Mouse (Mus musculus): ENCODE results near the gene Asb15. TPM values are rescaled to one million over a fixed set of nuclear protein-coding genes. Genes with fewer than 3 reads are reported as not detected.

The Asb15 gene
- total RNA-seq, 1 experiment, result not detected

- DNase-seq (ENCODE audit: low read depth, low spot score), result no peak
- no peaks in the 10 kb centered on the region for H3K4me1 ChIP-seq (ENCODE audit: control insufficient read depth in 2 of 2, insufficient read depth in 2 of 2, low read length in 2 of 2, poor library complexity in 1 of 2)
- no peaks in the 10 kb centered on the region for H3K36me3 ChIP-seq (ENCODE audit: control insufficient read depth, insufficient read depth, low read length, poor library complexity, severe bottlenecking)
- H3K9ac ChIP-seq (ENCODE audit: insufficient read depth, low read depth, low read length, poor library complexity, severe bottlenecking), result no peak overlapping the region
- H3K27ac ChIP-seq (ENCODE audit: insufficient read depth, low read depth, low read length, poor library complexity, severe bottlenecking), result no peak overlapping the region
- no peak for TF ChIP-seq ZC3H11A (IDR thresholded peaks at IDR 0.05; ENCODE audit: borderline replicate concordance, low read depth, low read length)
- no peak for TF ChIP-seq HCFC1 (IDR thresholded peaks at IDR 0.05; ENCODE audit: borderline replicate concordance, insufficient read depth, low read length)
- no peak for TF ChIP-seq ZNF384 (IDR thresholded peaks at IDR 0.05; ENCODE audit: low read depth, low read length)
- no peak for TF ChIP-seq CHD2 (IDR thresholded peaks at IDR 0.05; ENCODE audit: low read depth, low read length)
- no peak for TF ChIP-seq MAFK (IDR thresholded peaks at IDR 0.05; ENCODE audit: insufficient read depth, low read depth, low read length)
- H3K4me3 ChIP-seq (ENCODE audit: insufficient read depth in 1 of 2, low read depth in 1 of 2, low read length in 2 of 2, poor library complexity in 1 of 2, severe bottlenecking in 1 of 2), result no peak overlapping the region
- no peaks in the 10 kb centered on the region for H3K9me3 ChIP-seq (ENCODE audit: control insufficient read depth, insufficient read depth, low read depth, low read length)
- in situ Hi-C loops (cut with MboI; ENCODE audit: low sequenced_read_pairs in 2 of 2, unreplicated experiment in 2 of 2), result no loop called here
Measured at GRCm38 (mm10) chr6:24590282-24590681, 62.3 kb downstream of the Asb15 start.

- no peaks in the 10 kb centered on the region for H3K9me3 ChIP-seq (ENCODE audit: control insufficient read depth, insufficient read depth, low read depth, low read length)
- DNase-seq (ENCODE audit: low read depth, low spot score), result no peak
- no peak overlapping the region for H3K27ac ChIP-seq (ENCODE audit: insufficient read depth, low read depth, low read length, poor library complexity, severe bottlenecking)
- in situ Hi-C loops (cut with MboI; ENCODE audit: low sequenced_read_pairs in 2 of 2, unreplicated experiment in 2 of 2), result no loop called here
- no peak overlapping the region for H3K4me3 ChIP-seq (ENCODE audit: insufficient read depth in 1 of 2, low read depth in 1 of 2, low read length in 2 of 2, poor library complexity in 1 of 2, severe bottlenecking in 1 of 2)
- H3K36me3 ChIP-seq (ENCODE audit: control insufficient read depth, insufficient read depth, low read length, poor library complexity, severe bottlenecking), result no peaks in the 10 kb centered on the region
- H3K4me1 ChIP-seq (ENCODE audit: control insufficient read depth in 2 of 2, insufficient read depth in 2 of 2, low read length in 2 of 2, poor library complexity in 1 of 2), result no peaks in the 10 kb centered on the region
- no peak overlapping the region for H3K9ac ChIP-seq (ENCODE audit: insufficient read depth, low read depth, low read length, poor library complexity, severe bottlenecking)
- TF ChIP-seq ZC3H11A (IDR thresholded peaks at IDR 0.05; ENCODE audit: borderline replicate concordance, low read depth, low read length) (no peak), HCFC1 (IDR thresholded peaks at IDR 0.05; ENCODE audit: borderline replicate concordance, insufficient read depth, low read length) (no peak)
Measured at GRCm38 (mm10) chr6:24591525-24592218, 63.7 kb downstream of the Asb15 start.

GRCm38 (mm10) chr6:24597500-24597899 lies 69.6 kb downstream of the Asb15 start, which contains the start of gene Lmod2:
Gene Lmod2, plus strand, starts transcription at chr6:24597762.
- H3K4me3 ChIP-seq (ENCODE audit: insufficient read depth in 1 of 2, low read depth in 1 of 2, low read length in 2 of 2, poor library complexity in 1 of 2, severe bottlenecking in 1 of 2), result no peak within 1 kb of the TSS
- TF ChIP-seq MAFK (IDR thresholded peaks at IDR 0.05; ENCODE audit: insufficient read depth, low read depth, low read length) (no peak), ZNF384 (IDR thresholded peaks at IDR 0.05; ENCODE audit: low read depth, low read length) (no peak), HCFC1 (IDR thresholded peaks at IDR 0.05; ENCODE audit: borderline replicate concordance, insufficient read depth, low read length) (no peak), ZC3H11A (IDR thresholded peaks at IDR 0.05; ENCODE audit: borderline replicate concordance, low read depth, low read length) (no peak), CHD2 (IDR thresholded peaks at IDR 0.05; ENCODE audit: low read depth, low read length) (no peak)
- in situ Hi-C loops (cut with MboI; ENCODE audit: low sequenced_read_pairs in 2 of 2, unreplicated experiment in 2 of 2), result no loop called here

GRCm38 (mm10) chr6:24599179-24599578 lies 71.2 kb downstream of the Asb15 start:
- H3K4me3 ChIP-seq (ENCODE audit: insufficient read depth in 1 of 2, low read depth in 1 of 2, low read length in 2 of 2, poor library complexity in 1 of 2, severe bottlenecking in 1 of 2), result no peak overlapping the region
- DNase-seq (ENCODE audit: low read depth, low spot score), result no peak
- H3K36me3 ChIP-seq (ENCODE audit: control insufficient read depth, insufficient read depth, low read length, poor library complexity, severe bottlenecking), result no peaks in the 10 kb centered on the region
- TF ChIP-seq ZNF384 (IDR thresholded peaks at IDR 0.05; ENCODE audit: low read depth, low read length), result no peak
- no peak for TF ChIP-seq ZC3H11A (IDR thresholded peaks at IDR 0.05; ENCODE audit: borderline replicate concordance, low read depth, low read length)
- no peak for TF ChIP-seq CHD2 (IDR thresholded peaks at IDR 0.05; ENCODE audit: low read depth, low read length)
- no peak for TF ChIP-seq HCFC1 (IDR thresholded peaks at IDR 0.05; ENCODE audit: borderline replicate concordance, insufficient read depth, low read length)
- TF ChIP-seq MAFK (IDR thresholded peaks at IDR 0.05; ENCODE audit: insufficient read depth, low read depth, low read length), result no peak
- no peak overlapping the region for H3K9ac ChIP-seq (ENCODE audit: insufficient read depth, low read depth, low read length, poor library complexity, severe bottlenecking)
- H3K9me3 ChIP-seq (ENCODE audit: control insufficient read depth, insufficient read depth, low read depth, low read length), result no peaks in the 10 kb centered on the region
- H3K4me1 ChIP-seq (ENCODE audit: control insufficient read depth in 2 of 2, insufficient read depth in 2 of 2, low read length in 2 of 2, poor library complexity in 1 of 2), result no peaks in the 10 kb centered on the region
- H3K27ac ChIP-seq (ENCODE audit: insufficient read depth, low read depth, low read length, poor library complexity, severe bottlenecking), result no peak overlapping the region
- in situ Hi-C loops (cut with MboI; ENCODE audit: low sequenced_read_pairs in 2 of 2, unreplicated experiment in 2 of 2), result no loop called here

More at GRCm38 (mm10) chr6:24597500-24597899, 69.6 kb downstream of the Asb15 start, which contains the start of gene Lmod2:
- no peaks in the 10 kb centered on the region for H3K4me1 ChIP-seq (ENCODE audit: control insufficient read depth in 2 of 2, insufficient read depth in 2 of 2, low read length in 2 of 2, poor library complexity in 1 of 2)
- no peak within 1 kb of the TSS for H3K27ac ChIP-seq (ENCODE audit: insufficient read depth, low read depth, low read length, poor library complexity, severe bottlenecking)
- no peaks in the 10 kb centered on the region for H3K9me3 ChIP-seq (ENCODE audit: control insufficient read depth, insufficient read depth, low read depth, low read length)
- no peaks in the 10 kb centered on the region for H3K36me3 ChIP-seq (ENCODE audit: control insufficient read depth, insufficient read depth, low read length, poor library complexity, severe bottlenecking)
- no peak within 1 kb of the TSS for H3K9ac ChIP-seq (ENCODE audit: insufficient read depth, low read depth, low read length, poor library complexity, severe bottlenecking)
- DNase-seq (ENCODE audit: low read depth, low spot score), result no peak
